Mouse (Mus musculus) cortical plate, adult 2 months (tissue): Measurements from ENCODE around the gene Krt23. TPM values are rescaled to one million over a fixed set of nuclear protein-coding genes. Genes with fewer than 3 reads are reported as not detected.

Experiments used
- H3K27ac ChIP-seq: fragments of 200-500 bp; 2 replicates; pipeline ENCODE4 v1.5.1; 2012; ENCODE audit warnings: low read length, control low read depth, inconsistent platforms; ENCODE audit not compliant: insufficient read depth
- H3K4me1 ChIP-seq: fragments of 200-500 bp; 2 replicates; pipeline ENCODE4 v1.6.1; 2011; ENCODE audit warnings: low read length; ENCODE audit not compliant: control insufficient read depth, insufficient read depth
- H3K4me3 ChIP-seq: fragments of 200-500 bp; 2 replicates; pipeline ENCODE4 v1.5.1; 2011; ENCODE audit warnings: mild to moderate bottlenecking, low read length, control low read depth; ENCODE audit not compliant: insufficient read depth
- CTCF ChIP-seq: fragments of 200-500 bp; IDR thresholded peaks from 2 replicates; pipeline ENCODE4 v1.5.1; 2011; ENCODE audit warnings: mild to moderate bottlenecking, control low read depth, low read length; ENCODE audit not compliant: insufficient read depth; ENCODE audit errors: extremely low read depth
- POLR2A ChIP-seq: fragments of 200-500 bp; IDR thresholded peaks from 2 replicates; pipeline ENCODE4 v1.6.1; 2011; ENCODE audit warnings: mild to moderate bottlenecking, low read length, control low read depth; ENCODE audit not compliant: insufficient read depth; ENCODE audit errors: extremely low read depth
- polyA plus RNA-seq: library from polyadenylated mRNA; depleted of rRNA; stranded (reverse); fragments of >200 nt; gene quantifications from 2 replicates; pipeline ENCODE4 v1.2.3, GENCODE M21; 2012

Gene Krt23
- polyA plus RNA-seq, 1 experiment: not detected

GRCm38 (mm10) chr11:99490624-99491023, 2.3 kb downstream of the Krt23 start:
- TF ChIP-seq POLR2A: no peak
- no peak for TF ChIP-seq CTCF
- H3K27ac ChIP-seq: no peak overlapping the region
- no peaks in the 10 kb centered on the region for H3K4me1 ChIP-seq
- H3K4me3 ChIP-seq: no peak overlapping the region

- Histone ChIP-seq H3K27ac (no peak overlapping the region), H3K4me3 (no peak overlapping the region), H3K4me1 (no peaks in the 10 kb centered on the region)
- TF ChIP-seq POLR2A (no peak), CTCF (no peak)
Observed at GRCm38 (mm10) chr11:99489233-99489632, 3.7 kb downstream of the Krt23 start.

- TF ChIP-seq CTCF: no peak
- TF ChIP-seq POLR2A: no peak
- H3K4me1 ChIP-seq: no peaks in the 10 kb centered on the region
- H3K4me3 ChIP-seq: no peak overlapping the region
- no peak overlapping the region for H3K27ac ChIP-seq
Observed at GRCm38 (mm10) chr11:99474981-99475380, 18.0 kb downstream of the Krt23 start.

- H3K27ac ChIP-seq: no peak overlapping the region
- H3K4me1 ChIP-seq: no peaks in the 10 kb centered on the region
- TF ChIP-seq POLR2A: no peak
- no peak for TF ChIP-seq CTCF
- H3K4me3 ChIP-seq: no peak overlapping the region
Observed at GRCm38 (mm10) chr11:99473433-99473832, 19.5 kb downstream of the Krt23 start.

- Histone ChIP-seq H3K4me1 (no peaks in the 10 kb centered on the region), H3K27ac (no peak overlapping the region), H3K4me3 (no peak overlapping the region)
- TF ChIP-seq POLR2A: no peak
- TF ChIP-seq CTCF: no peak
Observed at GRCm38 (mm10) chr11:99472405-99472804, 20.5 kb downstream of the Krt23 start.

GRCm38 (mm10) chr11:99471946-99472345, 21.0 kb downstream of the Krt23 start:
- no peak overlapping the region for H3K4me3 ChIP-seq
- H3K27ac ChIP-seq: no peak overlapping the region
- TF ChIP-seq POLR2A (no peak), CTCF (no peak)
- H3K4me1 ChIP-seq: no peaks in the 10 kb centered on the region

GRCm38 (mm10) chr11:99469228-99469627, 23.7 kb downstream of the Krt23 start:
- no peak for TF ChIP-seq POLR2A
- H3K27ac ChIP-seq: no peak overlapping the region
- peaks cover 4% of the 10 kb centered on the region; the same call in 1 of the 2 replicates for H3K4me1 ChIP-seq
- no peak overlapping the region for H3K4me3 ChIP-seq

GRCm38 (mm10) chr11:99468566-99468965, 24.4 kb downstream of the Krt23 start:
- Histone ChIP-seq H3K4me3 (no peak overlapping the region), H3K4me1 (peaks cover 4% of the 10 kb centered on the region; the same call in 1 of the 2 replicates), H3K27ac (no peak overlapping the region)
- TF ChIP-seq CTCF (no peak), POLR2A (no peak)

- no peak overlapping the region; the same call in 1 of the 2 replicates for H3K27ac ChIP-seq
- H3K4me1 ChIP-seq: peaks cover 4% of the 10 kb centered on the region; the same call in 1 of the 2 replicates
- TF ChIP-seq CTCF (no peak), POLR2A (no peak)
- H3K4me3 ChIP-seq: no peak overlapping the region
Observed at GRCm38 (mm10) chr11:99466316-99466715, 26.6 kb downstream of the Krt23 start.

GRCm38 (mm10) chr11:99464836-99465235, 28.1 kb downstream of the Krt23 start:
- TF ChIP-seq POLR2A (no peak), CTCF (peak; percentile 80)
- H3K4me1 ChIP-seq: peaks cover 4% of the 10 kb centered on the region; the same call in 1 of the 2 replicates
- no peak overlapping the region for H3K27ac ChIP-seq
- H3K4me3 ChIP-seq: no peak overlapping the region
